Mouse (Mus musculus) heart, postnatal 0 days (tissue): Measurements from ENCODE around the gene Prrg2.

Experiments used
- CTCF ChIP-seq: IDR thresholded peaks from 2 replicates; pipeline ENCODE4 v1.5.1; 2016; ENCODE audit warnings: antibody characterized with exemption, control low read depth, low read depth
- EP300 ChIP-seq: IDR thresholded peaks from 2 replicates; pipeline ENCODE4 v1.6.1; 2016; ENCODE audit warnings: antibody characterized with exemption, low read depth

GRCm38 (mm10) chr7:45111940-45112339 lies 49.5 kb upstream of the Prrg2 start:
- TF ChIP-seq CTCF: no peak
- no peak for TF ChIP-seq EP300
